Mouse (Mus musculus): Measurements from ENCODE around the gene Gm20388. TPM values are rescaled to one million over a fixed set of nuclear protein-coding genes. Genes with fewer than 3 reads are reported as not detected.

Gene Gm20388
- polyA plus RNA-seq, 1 experiment from 2014 or later = not detected

- Histone ChIP-seq H3K4me3 (peak overlapping the region; percentile 74), H3K4me2 (replicated peaks) (peak overlapping the region; percentile 95), H3K27me3 (0 out of 2 replicates have a peak, but pooled peaks cover 6% of the 10 kb centered on the region), H3K27ac (peak overlapping the region; percentile 75), H3K36me3 (no peaks in the 10 kb centered on the region), H3K4me1 (peaks cover 86% of the 10 kb centered on the region), H3K9ac (peak overlapping the region; percentile 83), H3K9me3 (no peaks in the 10 kb centered on the region)
- no peak for ATAC-seq (ENCODE audit: insufficient number of reproducible peaks, insufficient read depth, low FRiP score, low TSS enrichment)
- WGBS = under 1% methylated on average over 104 of the region's 125 CpGs
Measured at GRCm38 (mm10) chr8:120228781-120229573, 318.3 kb downstream of the Gm20388 start.

DNA sequence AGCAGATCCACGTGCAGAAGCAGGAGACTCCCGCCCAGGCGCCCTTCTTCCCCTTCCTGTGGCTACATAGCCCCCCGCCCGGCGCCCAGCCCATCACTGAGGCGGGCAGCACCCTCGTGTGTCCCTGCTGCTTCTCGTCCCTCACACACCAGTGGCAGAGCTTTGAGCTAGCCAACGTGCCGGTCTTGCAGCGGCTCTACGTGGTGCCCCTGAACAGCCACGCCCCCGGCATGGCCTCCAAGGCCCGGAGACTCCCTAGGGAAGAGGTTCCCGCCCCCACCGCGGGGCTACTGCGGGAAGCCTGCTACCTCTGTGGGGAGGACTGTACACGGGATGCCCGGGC, 318.9 kb downstream of the Gm20388 start:
- WGBS = 0% methylated on average over 22 of the region's 22 CpGs
- H3K9ac ChIP-seq = peak overlapping the region; percentile 83
- peaks cover 88% of the 10 kb centered on the region for H3K4me1 ChIP-seq
- H3K27ac ChIP-seq = no peak overlapping the region
- H3K4me3 ChIP-seq = peak overlapping the region; percentile 74
- 0 out of 2 replicates have a peak, but pooled peaks cover 3% of the 10 kb centered on the region for H3K36me3 ChIP-seq
- H3K4me2 ChIP-seq (replicated peaks) = peak overlapping the region; percentile 95
- H3K9me3 ChIP-seq = no peaks in the 10 kb centered on the region
- 0 out of 2 replicates have a peak, but pooled peaks cover 6% of the 10 kb centered on the region for H3K27me3 ChIP-seq
- no peak for ATAC-seq (ENCODE audit: insufficient number of reproducible peaks, insufficient read depth, low FRiP score, low TSS enrichment)

GRCm38 (mm10) chr8:120230081-120230480, 319.4 kb downstream of the Gm20388 start:
- 0 out of 2 replicates have a peak, but pooled peaks cover 7% of the 10 kb centered on the region for H3K36me3 ChIP-seq
- peak overlapping the region; percentile 83 for H3K9ac ChIP-seq
- peak overlapping the region; percentile 74 for H3K4me3 ChIP-seq
- H3K4me2 ChIP-seq (replicated peaks) = peak overlapping the region; percentile 95
- ATAC-seq (ENCODE audit: insufficient number of reproducible peaks, insufficient read depth, low FRiP score, low TSS enrichment) = no peak
- H3K27ac ChIP-seq = 0 out of 2 replicates have a peak overlapping the region, but pooled peaks have one; percentile 19
- 6% methylated on average over 22 of the region's 22 CpGs for WGBS
- no peaks in the 10 kb centered on the region for H3K9me3 ChIP-seq
- H3K27me3 ChIP-seq = 0 out of 2 replicates have a peak, but pooled peaks cover 6% of the 10 kb centered on the region
- H3K4me1 ChIP-seq = peaks cover 88% of the 10 kb centered on the region

DNA sequence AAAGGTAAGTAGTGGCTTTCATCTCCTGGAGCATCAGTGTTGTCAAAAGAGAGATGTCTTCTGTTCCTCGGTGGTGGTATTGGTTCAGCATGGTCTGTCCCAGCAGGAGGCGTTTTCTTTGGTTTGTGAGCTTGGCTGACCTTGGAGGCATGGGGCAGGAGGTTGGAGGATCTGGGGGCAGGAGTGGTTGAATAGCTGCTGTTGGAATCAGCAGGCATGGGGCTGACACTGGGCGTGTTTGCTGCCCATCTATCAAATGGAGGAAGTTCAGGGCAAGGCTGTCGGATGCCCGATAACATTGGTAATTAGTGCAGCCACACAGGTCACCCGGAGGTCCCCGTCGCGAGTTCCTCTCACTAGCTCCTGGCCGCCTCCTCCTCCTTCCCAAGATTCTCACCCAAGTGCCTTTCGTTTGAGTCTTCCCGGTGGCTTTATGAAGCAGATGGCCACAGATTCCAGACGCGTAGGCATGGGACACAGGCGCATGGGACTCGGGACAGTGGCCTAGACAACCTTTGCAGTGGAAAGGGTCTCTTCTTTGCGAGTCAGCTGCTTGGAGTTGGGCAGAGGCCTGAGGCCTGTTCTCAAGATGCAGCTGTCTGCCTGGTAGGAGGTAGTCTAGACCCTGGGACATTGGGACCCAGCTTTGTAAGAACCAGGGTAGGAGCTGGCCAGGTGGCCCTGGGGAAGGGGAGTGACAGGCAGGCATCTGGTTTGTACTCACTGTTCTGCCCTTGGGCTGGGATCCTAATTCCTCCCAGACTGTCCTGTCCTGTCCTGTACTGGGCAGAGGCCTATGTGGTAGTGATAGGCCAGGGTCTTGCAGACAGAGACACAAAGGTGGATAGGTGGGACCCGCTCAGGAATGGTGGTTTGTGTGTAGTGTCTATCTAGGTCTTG, 320.3 kb downstream of the Gm20388 start:
- Histone ChIP-seq H3K27me3 (0 out of 2 replicates have a peak, but pooled peaks cover 6% of the 10 kb centered on the region), H3K4me3 (peak overlapping the region; percentile 74), H3K4me2 (replicated peaks) (peak overlapping the region; percentile 95), H3K9ac (peak overlapping the region; percentile 83), H3K27ac (0 out of 2 replicates have a peak overlapping the region, but pooled peaks have one; percentile 19), H3K36me3 (peaks cover 15% of the 10 kb centered on the region), H3K4me1 (peaks cover 79% of the 10 kb centered on the region), H3K9me3 (no peaks in the 10 kb centered on the region)
- WGBS = 23% methylated on average over 18 of the region's 18 CpGs
- ATAC-seq (ENCODE audit: insufficient number of reproducible peaks, insufficient read depth, low FRiP score, low TSS enrichment) = no peak

DNA sequence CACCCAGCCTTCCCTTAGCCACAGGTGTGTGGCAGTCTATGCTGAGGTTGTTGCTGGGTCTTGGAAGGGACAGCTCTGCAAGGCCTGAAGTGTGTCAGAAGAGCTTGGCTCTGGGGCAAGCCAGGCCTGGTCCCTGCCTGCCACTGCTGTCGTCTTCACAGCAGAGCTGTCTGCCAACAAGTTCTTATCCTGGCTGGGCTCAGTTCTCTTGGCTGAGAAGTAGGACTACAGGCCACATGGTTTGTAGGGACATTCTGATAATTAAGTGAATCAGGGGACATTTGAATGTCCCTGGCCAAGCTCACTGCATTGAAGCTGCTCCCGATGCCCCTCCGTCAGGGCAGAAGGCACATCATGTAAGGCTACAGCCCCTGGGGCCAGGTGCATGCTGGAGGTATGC, 321.2 kb downstream of the Gm20388 start:
- peaks cover 19% of the 10 kb centered on the region for H3K36me3 ChIP-seq
- no peak for ATAC-seq (ENCODE audit: insufficient number of reproducible peaks, insufficient read depth, low FRiP score, low TSS enrichment)
- peak overlapping the region; percentile 74 for H3K4me3 ChIP-seq
- 59% methylated on average over 3 of the region's 3 CpGs for WGBS
- peaks cover 70% of the 10 kb centered on the region for H3K4me1 ChIP-seq
- no peaks in the 10 kb centered on the region for H3K9me3 ChIP-seq
- no peak overlapping the region for H3K27ac ChIP-seq
- H3K4me2 ChIP-seq (replicated peaks) = peak overlapping the region; percentile 95
- H3K27me3 ChIP-seq = 0 out of 2 replicates have a peak, but pooled peaks cover 6% of the 10 kb centered on the region
- peak overlapping the region; percentile 44; the same call in 1 of the 2 replicates for H3K9ac ChIP-seq

GRCm38 (mm10) chr8:120232398-120232797, 321.8 kb downstream of the Gm20388 start:
- H3K27ac ChIP-seq = no peak overlapping the region
- H3K27me3 ChIP-seq = 0 out of 2 replicates have a peak, but pooled peaks cover 6% of the 10 kb centered on the region
- WGBS = 34% methylated on average over 4 of the region's 4 CpGs
- peak overlapping the region; percentile 95 for H3K4me2 ChIP-seq (replicated peaks)
- peak overlapping the region; percentile 44 for H3K9ac ChIP-seq
- H3K36me3 ChIP-seq = peaks cover 21% of the 10 kb centered on the region
- H3K9me3 ChIP-seq = no peaks in the 10 kb centered on the region
- no peak for ATAC-seq (ENCODE audit: insufficient number of reproducible peaks, insufficient read depth, low FRiP score, low TSS enrichment)
- peaks cover 65% of the 10 kb centered on the region for H3K4me1 ChIP-seq
- H3K4me3 ChIP-seq = peak overlapping the region; percentile 74

DNA sequence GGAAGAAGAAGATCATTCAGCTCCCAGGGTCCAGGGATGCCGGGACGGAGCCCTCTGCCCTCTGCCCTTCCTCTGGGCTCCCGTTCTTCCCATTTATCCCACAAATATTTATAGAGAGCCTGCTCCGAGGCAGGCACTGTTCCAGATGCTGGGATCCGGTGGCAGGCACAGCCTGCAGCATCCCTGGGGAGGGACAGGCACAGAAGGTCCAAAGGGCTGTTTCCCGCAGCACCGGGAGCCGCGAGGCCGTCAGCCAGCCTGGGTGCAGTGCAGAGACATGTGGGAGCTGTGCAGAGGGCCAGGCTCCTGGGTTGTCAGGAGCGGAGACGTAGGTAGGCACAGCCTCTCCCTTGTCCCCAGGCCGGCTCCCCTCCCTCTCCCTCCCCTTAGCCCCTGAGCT, 322.3 kb downstream of the Gm20388 start:
- peaks cover 60% of the 10 kb centered on the region for H3K4me1 ChIP-seq
- peak overlapping the region; percentile 74 for H3K4me3 ChIP-seq
- H3K4me2 ChIP-seq (replicated peaks) = peak overlapping the region; percentile 95
- H3K36me3 ChIP-seq = peaks cover 26% of the 10 kb centered on the region
- ATAC-seq (ENCODE audit: insufficient number of reproducible peaks, insufficient read depth, low FRiP score, low TSS enrichment) = no peak
- no peak overlapping the region for H3K27ac ChIP-seq
- 0 out of 2 replicates have a peak, but pooled peaks cover 6% of the 10 kb centered on the region for H3K27me3 ChIP-seq
- H3K9ac ChIP-seq = peak overlapping the region; percentile 44
- 12% methylated on average over 13 of the region's 13 CpGs for WGBS
- no peaks in the 10 kb centered on the region for H3K9me3 ChIP-seq

- peaks cover 31% of the 10 kb centered on the region for H3K36me3 ChIP-seq
- H3K27ac ChIP-seq = 0 out of 2 replicates have a peak overlapping the region, but pooled peaks have one; percentile 30
- peaks cover 55% of the 10 kb centered on the region for H3K4me1 ChIP-seq
- peak overlapping the region; percentile 24 for H3K4me2 ChIP-seq (replicated peaks)
- 67% methylated on average over 12 of the region's 12 CpGs for WGBS
- no peak for ATAC-seq (ENCODE audit: insufficient number of reproducible peaks, insufficient read depth, low FRiP score, low TSS enrichment)
- no peak overlapping the region for H3K4me3 ChIP-seq
- H3K9me3 ChIP-seq = no peaks in the 10 kb centered on the region
- H3K9ac ChIP-seq = no peak overlapping the region
- 0 out of 2 replicates have a peak, but pooled peaks cover 6% of the 10 kb centered on the region for H3K27me3 ChIP-seq
Measured at GRCm38 (mm10) chr8:120234457-120234856, 323.8 kb downstream of the Gm20388 start.

GRCm38 (mm10) chr8:120234866-120235265, 324.2 kb downstream of the Gm20388 start:
- Histone ChIP-seq H3K27me3 (0 out of 2 replicates have a peak, but pooled peaks cover 6% of the 10 kb centered on the region), H3K36me3 (peaks cover 31% of the 10 kb centered on the region), H3K27ac (0 out of 2 replicates have a peak overlapping the region, but pooled peaks have one; percentile 30), H3K4me2 (replicated peaks) (peak overlapping the region; percentile 24), H3K4me1 (peaks cover 51% of the 10 kb centered on the region), H3K9ac (no peak overlapping the region), H3K9me3 (no peaks in the 10 kb centered on the region), H3K4me3 (no peak overlapping the region)
- 64% methylated on average over 8 of the region's 8 CpGs for WGBS
- no peak for ATAC-seq (ENCODE audit: insufficient number of reproducible peaks, insufficient read depth, low FRiP score, low TSS enrichment)

DNA sequence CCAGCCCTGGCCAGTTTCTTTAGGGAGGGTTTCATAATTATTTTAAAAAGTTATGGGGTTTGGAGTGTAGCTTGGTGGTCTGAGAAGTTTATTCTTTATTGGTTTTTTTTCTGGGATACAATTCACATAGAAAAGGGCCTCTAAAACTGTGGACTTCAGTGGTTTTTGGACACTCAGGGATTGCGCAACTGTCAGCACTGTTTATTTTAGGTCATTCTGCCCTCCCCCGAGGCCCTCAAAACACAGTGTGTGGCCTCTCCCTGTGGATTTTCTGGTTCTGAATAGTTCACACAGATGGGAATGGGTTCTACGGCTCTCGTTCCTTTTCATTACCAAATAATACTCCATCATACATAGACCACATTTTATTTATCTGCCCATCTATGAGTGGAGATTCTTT, 332.6 kb downstream of the Gm20388 start:
- H3K9me3 ChIP-seq = no peaks in the 10 kb centered on the region
- H3K27ac ChIP-seq = no peak overlapping the region
- no peak overlapping the region for H3K9ac ChIP-seq
- H3K4me2 ChIP-seq (replicated peaks) = no peak overlapping the region
- 93% methylated on average over 4 of the region's 4 CpGs for WGBS
- no peaks in the 10 kb centered on the region for H3K4me1 ChIP-seq
- no peaks in the 10 kb centered on the region for H3K27me3 ChIP-seq
- H3K36me3 ChIP-seq = peaks cover 27% of the 10 kb centered on the region
- H3K4me3 ChIP-seq = no peak overlapping the region
- ATAC-seq (ENCODE audit: insufficient number of reproducible peaks, insufficient read depth, low FRiP score, low TSS enrichment) = no peak

GRCm38 (mm10) chr8:120243916-120244451, 333.3 kb downstream of the Gm20388 start:
- Histone ChIP-seq H3K4me1 (no peaks in the 10 kb centered on the region), H3K9ac (no peak overlapping the region), H3K36me3 (peaks cover 25% of the 10 kb centered on the region), H3K4me2 (replicated peaks) (no peak overlapping the region), H3K27ac (no peak overlapping the region), H3K9me3 (no peaks in the 10 kb centered on the region), H3K4me3 (no peak overlapping the region), H3K27me3 (no peaks in the 10 kb centered on the region)
- 94% methylated on average over 5 of the region's 5 CpGs for WGBS
- ATAC-seq (ENCODE audit: insufficient number of reproducible peaks, insufficient read depth, low FRiP score, low TSS enrichment) = no peak
